Mouse (Mus musculus) erythroid progenitor cell, adult 5-6 weeks (primary cell): Measurements from ENCODE around the gene Sprr2a2. TPM values are rescaled to one million over a fixed set of nuclear protein-coding genes. Genes with fewer than 3 reads are reported as not detected.
"Not testable (repeated sequence)": the region's sequence is repeated elsewhere in the genome, so short reads cannot be mapped to it uniquely, and the experiment has no call there.

ENCODE experiments used
- ATAC-seq: replicated peaks from 2 replicates; pipeline ENCODE4 v1.8.0; 2016; ENCODE audit warnings: moderate number of reproducible peaks, mild to moderate bottlenecking, moderate TSS enrichment, inconsistent platforms; ENCODE audit not compliant: poor library complexity, low FRiP score, severe bottlenecking
- total RNA-seq, 2 experiments: library from RNA; stranded (forward) in 1 of 2; stranded (reverse) in 1 of 2; fragments of 150-400 nt in 1 of 2; fragments of 186-747, 209-891 nt in 1 of 2; gene quantifications; 2 replicates each; pipeline versions ENCODE4 v1.2.3 to v1.2.4; 2015 to 2017; ENCODE audit warnings: low replicate concordance in 2 of 2

The Sprr2a2 gene
- total RNA-seq, 2 experiments from 2014 or later: not detected

- ATAC-seq: not testable (repeated sequence)
Observed at GRCm38 (mm10) chr3:92271414-92271985, 55.8 kb downstream of the Sprr2a2 start.

GRCm38 (mm10) chr3:92273504-92273903, 57.8 kb downstream of the Sprr2a2 start:
- ATAC-seq: not testable (repeated sequence)

DNA sequence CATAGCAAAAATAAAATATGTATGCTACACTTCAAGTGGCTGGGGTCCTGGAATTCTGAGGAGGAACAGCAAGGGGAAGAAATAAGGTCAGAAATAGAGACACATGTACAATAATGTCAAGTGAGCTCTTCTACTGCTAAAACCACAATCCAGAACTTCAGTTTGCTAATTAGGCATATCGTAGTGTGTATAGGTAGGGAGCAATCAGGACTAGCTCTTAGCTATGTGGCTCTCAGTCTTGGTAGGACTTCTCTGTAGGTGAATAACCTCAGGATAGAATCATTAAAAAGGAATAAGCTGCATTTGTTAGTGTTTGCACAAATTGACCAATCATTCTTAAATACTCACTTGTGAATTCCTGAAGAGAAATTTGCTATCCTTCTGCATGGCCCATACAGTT, 58.3 kb downstream of the Sprr2a2 start:
- not testable (repeated sequence) for ATAC-seq

- ATAC-seq: not testable (repeated sequence)
Observed at GRCm38 (mm10) chr3:92279663-92280062, 63.9 kb downstream of the Sprr2a2 start.

- not testable (repeated sequence) for ATAC-seq
Observed at GRCm38 (mm10) chr3:92280963-92281606, 65.4 kb downstream of the Sprr2a2 start.

GRCm38 (mm10) chr3:92285101-92285500, 69.4 kb downstream of the Sprr2a2 start, which contains the start of gene Sprr2a3:
Gene Sprr2a3 (plus strand): TSS chr3:92285417.
- not testable (repeated sequence) for ATAC-seq

DNA sequence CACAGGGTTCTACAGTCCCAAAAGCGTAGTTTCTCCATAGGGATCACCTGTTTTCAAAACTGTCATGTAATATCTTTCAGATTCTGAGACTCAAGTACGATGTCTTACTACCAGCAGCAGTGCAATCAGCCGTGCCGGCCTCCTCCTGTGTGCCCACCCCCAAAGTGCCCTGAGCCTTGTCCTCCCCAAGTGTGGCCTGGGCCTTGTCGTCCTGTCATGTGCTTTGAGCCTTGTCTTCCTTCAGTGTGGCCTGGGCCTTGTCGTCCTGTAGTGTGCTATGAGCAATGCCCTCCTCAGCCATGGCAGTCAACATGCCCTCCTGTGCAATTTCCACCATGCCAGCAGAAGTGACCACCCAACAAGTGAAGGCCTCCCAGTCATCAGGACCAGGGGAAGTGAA, 72.8 kb downstream of the Sprr2a2 start:
- ATAC-seq: peak; percentile 32; the same call in 1 of the 2 replicates

Other genes starting within 250 kb of the Sprr2a2 start
- not detected in 2 replicates for gene Pglyrp3, start 201.3 kb upstream of the Sprr2a2 start, total RNA-seq (2015; ENCODE audit: low replicate concordance)
- gene Pglyrp3, start 201.3 kb upstream of the Sprr2a2 start, total RNA-seq (2017; ENCODE audit: low replicate concordance): not detected in 2 replicates
- not detected in 2 replicates for gene Lor, start 132.8 kb upstream of the Sprr2a2 start, total RNA-seq (2015; ENCODE audit: low replicate concordance)
- not detected in 2 replicates for gene Lor, start 132.8 kb upstream of the Sprr2a2 start, total RNA-seq (2017; ENCODE audit: low replicate concordance)
- gene Prr9, start 92.0 kb upstream of the Sprr2a2 start, total RNA-seq (2015; ENCODE audit: low replicate concordance): not detected in 2 replicates
- gene Prr9, start 92.0 kb upstream of the Sprr2a2 start, total RNA-seq (2017; ENCODE audit: low replicate concordance): 0.64 TPM in 1 of 2 replicates, not detected in the other
- not detected in 2 replicates for gene Lelp1, start 73.2 kb upstream of the Sprr2a2 start, total RNA-seq (2015; ENCODE audit: low replicate concordance)
- not detected in 2 replicates for gene Lelp1, start 73.2 kb upstream of the Sprr2a2 start, total RNA-seq (2017; ENCODE audit: low replicate concordance)
- gene Sprr2a1, start 121 bp upstream of the Sprr2a2 start, total RNA-seq (2015; ENCODE audit: low replicate concordance): not detected in 2 replicates
- gene Sprr2a1, start 121 bp upstream of the Sprr2a2 start, total RNA-seq (2017; ENCODE audit: low replicate concordance): not detected in 2 replicates
- not detected in 2 replicates for gene Sprr2a3, start 69.5 kb downstream of the Sprr2a2 start, total RNA-seq (2015; ENCODE audit: low replicate concordance)
- gene Sprr2a3, start 69.5 kb downstream of the Sprr2a2 start, total RNA-seq (2017; ENCODE audit: low replicate concordance): not detected in 2 replicates
- gene Sprr2b, start 100.7 kb downstream of the Sprr2a2 start, total RNA-seq (2015; ENCODE audit: low replicate concordance): not detected in 2 replicates
- not detected in 2 replicates for gene Sprr2b, start 100.7 kb downstream of the Sprr2a2 start, total RNA-seq (2017; ENCODE audit: low replicate concordance)
- not detected in 2 replicates for gene Sprr2d, start 123.2 kb downstream of the Sprr2a2 start, total RNA-seq (2015; ENCODE audit: low replicate concordance)
- not detected in 2 replicates for gene Sprr2d, start 123.2 kb downstream of the Sprr2a2 start, total RNA-seq (2017; ENCODE audit: low replicate concordance)
- gene Sprr2e, start 136.2 kb downstream of the Sprr2a2 start, total RNA-seq (2015; ENCODE audit: low replicate concordance): not detected in 2 replicates
- gene Sprr2e, start 136.2 kb downstream of the Sprr2a2 start, total RNA-seq (2017; ENCODE audit: low replicate concordance): not detected in 2 replicates
- gene Sprr2f, start 149.3 kb downstream of the Sprr2a2 start, total RNA-seq (2015; ENCODE audit: low replicate concordance): not detected in 2 replicates
- not detected in 2 replicates for gene Sprr2f, start 149.3 kb downstream of the Sprr2a2 start, total RNA-seq (2017; ENCODE audit: low replicate concordance)
- gene Sprr2h, start 169.8 kb downstream of the Sprr2a2 start, total RNA-seq (2015; ENCODE audit: low replicate concordance): not detected in 2 replicates
- gene Sprr2h, start 169.8 kb downstream of the Sprr2a2 start, total RNA-seq (2017; ENCODE audit: low replicate concordance): not detected in 2 replicates
- not detected in 2 replicates for gene Sprr2i, start 192.1 kb downstream of the Sprr2a2 start, total RNA-seq (2015; ENCODE audit: low replicate concordance)
- gene Sprr2i, start 192.1 kb downstream of the Sprr2a2 start, total RNA-seq (2017; ENCODE audit: low replicate concordance): not detected in 2 replicates
- gene Sprr2j-ps, start 202.2 kb downstream of the Sprr2a2 start, total RNA-seq (2015; ENCODE audit: low replicate concordance): not detected in 2 replicates
- gene Sprr2j-ps, start 202.2 kb downstream of the Sprr2a2 start, total RNA-seq (2017; ENCODE audit: low replicate concordance): not detected in 2 replicates
- gene Gm9774, start 213.5 kb downstream of the Sprr2a2 start, total RNA-seq (2015; ENCODE audit: low replicate concordance): 2.1 and 8.6 TPM in 2 replicates
- 2.3 and 3.0 TPM in 2 replicates for gene Gm9774, start 213.5 kb downstream of the Sprr2a2 start, total RNA-seq (2017; ENCODE audit: low replicate concordance)
- not detected in 2 replicates for gene Sprr2k, start 216.7 kb downstream of the Sprr2a2 start, total RNA-seq (2015; ENCODE audit: low replicate concordance)
- gene Sprr2k, start 216.7 kb downstream of the Sprr2a2 start, total RNA-seq (2017; ENCODE audit: low replicate concordance): not detected in 2 replicates
- not detected in 2 replicates for gene Sprr1b, start 222.9 kb downstream of the Sprr2a2 start, total RNA-seq (2015; ENCODE audit: low replicate concordance)
- gene Sprr1b, start 222.9 kb downstream of the Sprr2a2 start, total RNA-seq (2017; ENCODE audit: low replicate concordance): not detected in 2 replicates
- gene Sprr3, start 242.8 kb downstream of the Sprr2a2 start, total RNA-seq (2015; ENCODE audit: low replicate concordance): not detected in 2 replicates
- not detected in 2 replicates for gene Sprr3, start 242.8 kb downstream of the Sprr2a2 start, total RNA-seq (2017; ENCODE audit: low replicate concordance)